ENCODE assay signal across 10 mouse cellular contexts in the genomic region with DNA sequence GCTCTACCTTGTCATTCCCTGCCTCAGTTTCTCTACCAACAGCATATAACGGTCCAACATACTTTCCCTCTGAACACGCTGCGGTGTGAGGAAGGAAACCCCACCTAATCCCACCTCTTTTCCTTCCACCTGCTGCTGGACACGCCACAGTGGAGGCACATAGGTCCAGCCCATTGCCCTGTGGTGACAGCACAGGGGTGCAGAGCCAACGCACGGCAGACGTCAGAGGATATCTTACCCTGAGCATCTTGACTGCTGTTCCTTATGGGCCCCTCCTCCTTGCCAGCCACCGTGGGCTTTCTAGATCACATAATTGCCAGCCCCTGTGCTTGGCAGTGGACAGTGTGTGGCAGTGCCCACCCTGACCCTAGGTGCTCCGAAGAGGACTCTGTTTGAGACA. TPM values are rescaled to one million over a fixed set of nuclear protein-coding genes. Genes with fewer than 3 reads are reported as not detected.
DNase-seq lines count a peak whose midpoint lies in the region; ATAC-seq and TF ChIP-seq lines count a peak whose summit lies in the region.
"Had no signal": no experiment of that assay in that cellular context is flagged by ENCODE, and none has a peak within 500 bp of the region (broad histone marks: within the 10 kb centered on the region; RNA-seq: fewer than 3 reads in every experiment).

No protein-coding gene starts in this region.

- peak overlapping the region; percentile 59 for H3K4me3 ChIP-seq in kidney, embryonic 16.5 days (ENCODE audit: low read length)
- peak overlapping the region; percentile 18 for H3K4me3 ChIP-seq in cortical plate, adult 2 months (ENCODE audit: insufficient read depth, low read length)
- H3K4me3 ChIP-seq in forebrain, embryonic 15.5 days = no peak overlapping the region; the same call in 1 of the 2 replicates
- peak overlapping the region; percentile 60 for H3K4me3 ChIP-seq in limb, embryonic 14.5 days (replicated peaks; ENCODE audit: low read length)
- no peak overlapping the region for H3K4me3 ChIP-seq in cerebellum, adult 2 months (replicated peaks; ENCODE audit: insufficient read depth, low read depth, low read length)
- H3K4me3 ChIP-seq: midbrain, embryonic 12.5 days had no signal

- H3K9me3 ChIP-seq in kidney, embryonic 16.5 days (ENCODE audit: low read length) = no peaks in the 10 kb centered on the region
- H3K9me3 ChIP-seq in forebrain, embryonic 15.5 days = no peaks in the 10 kb centered on the region
- no peaks in the 10 kb centered on the region for H3K9me3 ChIP-seq in limb, embryonic 14.5 days (ENCODE audit: control insufficient read depth, low read length)
- H3K9me3 ChIP-seq: midbrain, embryonic 12.5 days had no signal

- peak overlapping the region; percentile 82 for H3K9ac ChIP-seq in kidney, embryonic 16.5 days (replicated peaks; ENCODE audit: low read length)
- H3K9ac ChIP-seq in forebrain, embryonic 15.5 days (replicated peaks) = no peak overlapping the region
- H3K9ac ChIP-seq in limb, embryonic 14.5 days (ENCODE audit: low read depth, low read length, severe bottlenecking) = no peak overlapping the region
- H3K9ac ChIP-seq: midbrain, embryonic 12.5 days had no signal

- no peak for TF ChIP-seq CTCF in cortical plate, adult 2 months (IDR thresholded peaks at IDR 0.05; ENCODE audit: extremely low read depth, insufficient read depth, low read length)
- no peak for TF ChIP-seq CTCF in cerebellum, adult 2 months (IDR thresholded peaks at IDR 0.05; ENCODE audit: borderline replicate concordance, insufficient read depth, low read depth, low read length)

- WGBS in kidney, embryonic 16.5 days = 76% methylated on average over 9 of the region's 9 CpGs
- WGBS in forebrain, embryonic 15.5 days = 82% methylated on average over 9 of the region's 9 CpGs
- 80% methylated on average over 9 of the region's 9 CpGs for WGBS in limb, embryonic 14.5 days
- WGBS in cerebellum, adult 2 months = 78% methylated on average over 9 of the region's 9 CpGs

- H3K4me2 ChIP-seq in kidney, embryonic 16.5 days (replicated peaks; ENCODE audit: low read depth, low read length) = peak overlapping the region; percentile 73
- peak overlapping the region; percentile 67; the same call in 1 of the 2 replicates for H3K4me2 ChIP-seq in forebrain, embryonic 15.5 days (replicated peaks)
- peak overlapping the region; percentile 16; the same call in 1 of the 2 replicates for H3K4me2 ChIP-seq in limb, embryonic 14.5 days (replicated peaks; ENCODE audit: low read depth, low read length, severe bottlenecking)
- H3K4me2 ChIP-seq: midbrain, embryonic 12.5 days had no signal

- no peak overlapping the region for H3K27ac ChIP-seq in kidney, embryonic 16.5 days (ENCODE audit: low read length)
- peak overlapping the region; percentile 36 for H3K27ac ChIP-seq in cortical plate, adult 2 months (ENCODE audit: insufficient read depth, low read length)
- no peak overlapping the region for H3K27ac ChIP-seq in forebrain, embryonic 15.5 days (replicated peaks)
- H3K27ac ChIP-seq in limb, embryonic 14.5 days (replicated peaks; ENCODE audit: low read depth, low read length) = no peak overlapping the region
- H3K27ac ChIP-seq in cerebellum, adult 2 months (ENCODE audit: insufficient read depth, low read length) = no peak overlapping the region
- H3K27ac ChIP-seq: midbrain, embryonic 12.5 days had no signal

- no peak for DNase-seq in kidney, adult 8-10 months
- no peak for DNase-seq in limb, embryonic 14.5 days (ENCODE audit: low spot score)
- no peak for DNase-seq in ovary, postnatal 36 days (ENCODE audit: low spot score)
- no peak for DNase-seq in cerebellum, adult 2 months
- DNase-seq in ovary, postnatal 10 days (ENCODE audit: low spot score) = no peak
- DNase-seq: kidney, adult 18-20 months had no signal

- H3K27me3 ChIP-seq in kidney, embryonic 16.5 days (ENCODE audit: insufficient read depth, low read length) = 0 out of 2 replicates have a peak, but pooled peaks cover 10% of the 10 kb centered on the region
- peaks cover 23% of the 10 kb centered on the region for H3K27me3 ChIP-seq in forebrain, embryonic 15.5 days
- peaks cover 30% of the 10 kb centered on the region for H3K27me3 ChIP-seq in limb, embryonic 14.5 days (ENCODE audit: control insufficient read depth, insufficient read depth, low read length)
- no peaks in the 10 kb centered on the region for H3K27me3 ChIP-seq in cerebellum, adult 2 months (ENCODE audit: control insufficient read depth, insufficient read depth, low read length)

- no peak for ATAC-seq in kidney, embryonic 16.5 days (ENCODE audit: low FRiP score, low TSS enrichment)
- ATAC-seq in forebrain, embryonic 15.5 days (replicated peaks) = no peak
- no peak for ATAC-seq in limb, embryonic 14.5 days (ENCODE audit: low FRiP score, low read depth)

- no peak for TF ChIP-seq POLR2A in cortical plate, adult 2 months (IDR thresholded peaks at IDR 0.05; ENCODE audit: extremely low read depth, insufficient read depth, low read length)
- no peak for TF ChIP-seq POLR2A in limb, embryonic 14.5 days (IDR thresholded peaks at IDR 0.05; ENCODE audit: borderline replicate concordance, extremely low read depth, insufficient read depth, insufficient read length)
- TF ChIP-seq POLR2A in cerebellum, adult 2 months (IDR thresholded peaks at IDR 0.05; ENCODE audit: borderline replicate concordance, insufficient read depth, low read length) = no peak

- peaks cover 77% of the 10 kb centered on the region for H3K4me1 ChIP-seq in kidney, embryonic 16.5 days (ENCODE audit: insufficient read depth, low read length)
- peaks cover 13% of the 10 kb centered on the region for H3K4me1 ChIP-seq in cortical plate, adult 2 months (ENCODE audit: control insufficient read depth, insufficient read depth, low read length)
- peaks cover 40% of the 10 kb centered on the region for H3K4me1 ChIP-seq in forebrain, embryonic 15.5 days
- peaks cover 32% of the 10 kb centered on the region for H3K4me1 ChIP-seq in limb, embryonic 14.5 days (ENCODE audit: control insufficient read depth, insufficient read depth, low read length)
- H3K4me1 ChIP-seq in cerebellum, adult 2 months (ENCODE audit: control insufficient read depth, insufficient read depth, low read length) = peaks cover 14% of the 10 kb centered on the region

- H3K36me3 ChIP-seq in kidney, embryonic 16.5 days (ENCODE audit: insufficient read depth, low read length) = no peaks in the 10 kb centered on the region
- no peaks in the 10 kb centered on the region for H3K36me3 ChIP-seq in forebrain, embryonic 15.5 days
- H3K36me3 ChIP-seq in limb, embryonic 14.5 days (ENCODE audit: control insufficient read depth, insufficient read depth, low read length) = no peaks in the 10 kb centered on the region
- H3K36me3 ChIP-seq: midbrain, embryonic 12.5 days had no signal

RNA-seq across cellular contexts. Expression of a gene that starts 4.3 kb away (rescaled TPM):
- polyA plus RNA-seq in kidney, embryonic 16.5 days (2015; fragmentation: Nextera tagmentation; extraction: Ambion mirVana) = 55.5 and 62.4 TPM in 2 replicates
- 103 and 115 TPM in 2 replicates for polyA plus RNA-seq in cortical plate, adult 2 months (2012; rRNA removed)
- polyA plus RNA-seq in forebrain, embryonic 15.5 days (2015; fragmentation: Nextera tagmentation; extraction: Ambion mirVana) = 13.5 and 21.4 TPM in 2 replicates
- 61.9 and 74.1 TPM in 2 replicates for polyA plus RNA-seq in limb, embryonic 14.5 days (2012; rRNA removed)
- polyA plus RNA-seq in limb, embryonic 14.5 days (2014; fragmentation: Nextera tagmentation; extraction: Ambion mirVana) = 39.1 and 50.4 TPM in 2 replicates
- polyA plus RNA-seq in cerebellum, adult 2 months (2012; rRNA removed) = 24.2 and 29.4 TPM in 2 replicates

RNA-seq across cellular contexts. Expression of a gene that starts 45.7 kb away (rescaled TPM):
- polyA plus RNA-seq in kidney, embryonic 16.5 days (2015; fragmentation: Nextera tagmentation; extraction: Ambion mirVana) = not detected in 2 replicates
- polyA plus RNA-seq in cortical plate, adult 2 months (2012; rRNA removed) = not detected in 2 replicates
- not detected in 2 replicates for polyA plus RNA-seq in forebrain, embryonic 15.5 days (2015; fragmentation: Nextera tagmentation; extraction: Ambion mirVana)
- not detected in 2 replicates for polyA plus RNA-seq in limb, embryonic 14.5 days (2012; rRNA removed)
- not detected in 2 replicates for polyA plus RNA-seq in limb, embryonic 14.5 days (2014; fragmentation: Nextera tagmentation; extraction: Ambion mirVana)
- polyA plus RNA-seq in cerebellum, adult 2 months (2012; rRNA removed) = not detected in 2 replicates
- polyA plus RNA-seq: midbrain, embryonic 12.5 days had no signal

RNA-seq across cellular contexts. Expression of a gene that starts 58.9 kb away (rescaled TPM):
- polyA plus RNA-seq in kidney, embryonic 16.5 days (2015; fragmentation: Nextera tagmentation; extraction: Ambion mirVana) = 0.16 and 0.37 TPM in 2 replicates
- 0.84 and 0.91 TPM in 2 replicates for polyA plus RNA-seq in cortical plate, adult 2 months (2012; rRNA removed)
- 0.09 and 0.19 TPM in 2 replicates for polyA plus RNA-seq in forebrain, embryonic 15.5 days (2015; fragmentation: Nextera tagmentation; extraction: Ambion mirVana)
- polyA plus RNA-seq in limb, embryonic 14.5 days (2012; rRNA removed) = 0.67 and 1.1 TPM in 2 replicates
- polyA plus RNA-seq in limb, embryonic 14.5 days (2014; fragmentation: Nextera tagmentation; extraction: Ambion mirVana) = 0.22 TPM in 1 of 2 replicates, not detected in the other
- polyA plus RNA-seq in cerebellum, adult 2 months (2012; rRNA removed) = 0.79 and 0.89 TPM in 2 replicates
- polyA plus RNA-seq: midbrain, embryonic 12.5 days had no signal

Comparison
In these comparisons a context has a peak if more than half of its experiments do, and no peak if none do; other contexts are left out.
1. H3K4me2 ChIP-seq: peak in every context shown above with its lines; median percentile 73 in kidney, embryonic 16.5 days; 67 in forebrain, embryonic 15.5 days; 16 in limb, embryonic 14.5 days.
2. H3K4me3 ChIP-seq: peak in kidney, embryonic 16.5 days (single experiment), cortical plate, adult 2 months (single experiment) and limb, embryonic 14.5 days (single experiment); none in forebrain, embryonic 15.5 days (single experiment) and cerebellum, adult 2 months (single experiment).